In the genomic region with DNA sequence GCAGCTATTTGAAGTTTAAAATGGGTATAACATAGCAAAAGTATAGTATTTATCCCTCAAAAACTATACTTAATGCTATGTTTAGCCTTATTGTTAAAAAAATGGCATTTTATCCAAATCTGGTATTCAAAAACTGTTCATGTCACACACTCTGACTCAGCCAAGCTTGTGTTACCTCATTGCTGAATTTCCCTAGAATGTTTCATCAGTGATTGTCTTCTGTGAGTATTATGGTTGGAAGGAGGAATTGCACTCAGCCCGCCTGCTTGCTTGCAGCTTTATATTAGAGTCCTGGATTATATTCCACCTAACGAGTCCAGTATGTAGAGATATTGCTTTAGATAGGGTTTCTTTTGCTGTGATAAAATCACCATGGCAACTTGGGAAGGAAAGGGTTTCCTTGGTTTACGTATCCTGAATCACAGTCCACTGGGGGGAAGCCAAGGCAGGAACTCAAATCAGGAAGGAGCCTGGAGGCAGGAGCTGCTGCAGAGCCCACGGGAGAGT, we compare ENCODE assay signal across 19 mouse cellular contexts. TPM values are rescaled to one million over a fixed set of nuclear protein-coding genes. Genes with fewer than 3 reads are reported as not detected.
DNase-seq lines count a peak whose midpoint lies in the region; ATAC-seq and TF ChIP-seq lines count a peak whose summit lies in the region.
"Had no signal": no experiment of that assay in that cellular context is flagged by ENCODE, and none has a peak within 500 bp of the region (broad histone marks: within the 10 kb centered on the region; RNA-seq: fewer than 3 reads in every experiment).

No protein-coding gene starts in this region.

- no peak overlapping the region for H3K9ac ChIP-seq in heart, adult 2 months (ENCODE audit: low read depth, low read length)
- H3K9ac ChIP-seq in intestine, embryonic 16.5 days (ENCODE audit: low read depth, low read length), result no peak overlapping the region
- H3K9ac ChIP-seq: embryonic facial prominence, embryonic 15.5 days; forebrain, embryonic 15.5 days; heart, embryonic 13.5 days; hindbrain, embryonic 15.5 days had no signal

- DNase-seq in heart, adult 2 months, result no peak
- DNase-seq in heart, embryonic 10.5 days (ENCODE audit: low spot score), result no peak
- peak; percentile 39 for DNase-seq in 3134 (ENCODE audit: extremely low read depth, insufficient read length, low spot score)
- DNase-seq in R1 (ENCODE audit: low read depth, low spot score), result peak; percentile 32
- DNase-seq in cerebellum, postnatal 36 days, result no peak
- DNase-seq: adrenal gland, postnatal 14 days; cerebellum, adult 2 months; cerebellum, postnatal 10 days; embryo, embryonic 11 days; gastrocnemius, postnatal 14 days; heart, postnatal 36 days had no signal

- H3K79me2 ChIP-seq in heart, adult 2 months (replicated peaks; ENCODE audit: control insufficient read depth, insufficient read depth, low read length), result no peaks in the 10 kb centered on the region
- peaks cover 4% of the 10 kb centered on the region; the same call in 1 of the 2 replicates for H3K79me2 ChIP-seq in macrophage (ENCODE audit: inconsistent target)

- intact Hi-C loops in heart, adult 2 months (cut with DNase I), result no loop called here

- ATAC-seq in intestine, embryonic 16.5 days, result no peak
- ATAC-seq: forebrain, embryonic 15.5 days; inflammation-experienced regulatory T-cells, adult 6 months had no signal

- no peak overlapping the region for H3K27ac ChIP-seq in heart, adult 2 months
- no peak overlapping the region for H3K27ac ChIP-seq in heart, embryonic 10.5 days
- peak overlapping the region; percentile 17; the same call in 1 of the 2 replicates for H3K27ac ChIP-seq in macrophage
- no peak overlapping the region for H3K27ac ChIP-seq in intestine, embryonic 16.5 days (ENCODE audit: low read length)
- H3K27ac ChIP-seq: embryonic facial prominence, embryonic 15.5 days; forebrain, embryonic 15.5 days; heart, embryonic 13.5 days; hindbrain, embryonic 15.5 days had no signal

- TF ChIP-seq POLR2A in heart, adult 2 months (IDR thresholded peaks at IDR 0.05; ENCODE audit: insufficient read depth, low read depth, low read length), result no peak

- TF ChIP-seq CTCF in heart, adult 2 months (IDR thresholded peaks at IDR 0.05), result 0 out of 2 replicates have a peak, but pooled peaks have one; percentile 2

- no peaks in the 10 kb centered on the region for H3K9me3 ChIP-seq in heart, embryonic 10.5 days
- no peaks in the 10 kb centered on the region for H3K9me3 ChIP-seq in intestine, embryonic 16.5 days (ENCODE audit: control insufficient read depth, low read length)
- H3K9me3 ChIP-seq: embryonic facial prominence, embryonic 15.5 days; forebrain, embryonic 15.5 days; heart, embryonic 13.5 days; hindbrain, embryonic 15.5 days had no signal

- no peaks in the 10 kb centered on the region for H3K36me3 ChIP-seq in heart, adult 2 months (ENCODE audit: control insufficient read depth, insufficient read depth, low read length)
- no peaks in the 10 kb centered on the region for H3K36me3 ChIP-seq in heart, embryonic 10.5 days
- H3K36me3 ChIP-seq in macrophage (ENCODE audit: inconsistent target), result no peaks in the 10 kb centered on the region
- H3K36me3 ChIP-seq in intestine, embryonic 16.5 days (ENCODE audit: control insufficient read depth, insufficient read depth, low read length), result no peaks in the 10 kb centered on the region
- H3K36me3 ChIP-seq: embryonic facial prominence, embryonic 15.5 days; forebrain, embryonic 15.5 days; heart, embryonic 13.5 days; hindbrain, embryonic 15.5 days had no signal

- TF ChIP-seq EP300 in heart, adult 2 months (IDR thresholded peaks at IDR 0.05; ENCODE audit: insufficient read depth, low read depth, low read length), result no peak

- H3K4me1 ChIP-seq in heart, adult 2 months (ENCODE audit: control insufficient read depth, insufficient read depth, low read length), result no peaks in the 10 kb centered on the region
- 0 out of 2 replicates have a peak, but pooled peaks cover 9% of the 10 kb centered on the region for H3K4me1 ChIP-seq in heart, embryonic 10.5 days
- H3K4me1 ChIP-seq in intestine, embryonic 16.5 days (ENCODE audit: control insufficient read depth, insufficient read depth, low read length), result peaks cover 2% of the 10 kb centered on the region; the same call in 1 of the 2 replicates

- no peak overlapping the region for H3K4me3 ChIP-seq in heart, adult 2 months
- no peak overlapping the region for H3K4me3 ChIP-seq in heart, embryonic 10.5 days
- no peak overlapping the region for H3K4me3 ChIP-seq in macrophage (ENCODE audit: inconsistent target)
- H3K4me3 ChIP-seq in intestine, embryonic 16.5 days (ENCODE audit: low read length), result no peak overlapping the region
- H3K4me3 ChIP-seq: embryonic facial prominence, embryonic 15.5 days; forebrain, embryonic 15.5 days; heart, embryonic 13.5 days; hindbrain, embryonic 15.5 days had no signal

- WGBS in heart, adult 2 months, result 53% methylated on average over 4 of the region's 4 CpGs
- 59% methylated on average over 4 of the region's 4 CpGs for WGBS in heart, embryonic 10.5 days
- WGBS in macrophage (ENCODE audit: missing documents), result 68% methylated on average over 4 of the region's 4 CpGs
- WGBS in intestine, embryonic 16.5 days, result 65% methylated on average over 4 of the region's 4 CpGs

- H3K27me3 ChIP-seq in heart, adult 2 months (ENCODE audit: control insufficient read depth, insufficient read depth, low read length), result no peaks in the 10 kb centered on the region
- H3K27me3 ChIP-seq in heart, embryonic 10.5 days (ENCODE audit: insufficient read depth, poor library complexity, severe bottlenecking), result no peaks in the 10 kb centered on the region
- H3K27me3 ChIP-seq in intestine, embryonic 16.5 days (replicated peaks; ENCODE audit: control insufficient read depth, insufficient read depth, low read length), result no peaks in the 10 kb centered on the region
- H3K27me3 ChIP-seq: CH12.LX; embryonic facial prominence, embryonic 15.5 days; forebrain, embryonic 15.5 days; heart, embryonic 13.5 days; hindbrain, embryonic 15.5 days had no signal

- H3K4me2 ChIP-seq in intestine, embryonic 16.5 days (ENCODE audit: low read depth, low read length), result no peak overlapping the region
- H3K4me2 ChIP-seq: embryonic facial prominence, embryonic 15.5 days; forebrain, embryonic 15.5 days; heart, embryonic 13.5 days; hindbrain, embryonic 15.5 days had no signal

RNA-seq across cellular contexts. Expression of a gene that starts 3.7 kb away (rescaled TPM):
- total RNA-seq in heart, adult 2 months (2021), result 10 to 100 TPM; 14.6 to 16.1 TPM
- 21.5 and 30.3 TPM in 2 replicates for polyA plus RNA-seq in heart, adult 2 months (2012; rRNA removed)
- 9.0 and 10.9 TPM in 2 replicates for polyA plus RNA-seq in heart, embryonic 10.5 days (2016; fragmentation: Nextera tagmentation; extraction: Ambion mirVana)
- 100 to 1,000 TPM in 10 of 26 experiments, 10 to 100 TPM in 15, 1 to 10 TPM in 1; 7.6 to 206 (median 78.5) TPM for total RNA-seq in macrophage (2018; cell fraction: chromatin; rRNA removed)
- total RNA-seq in macrophage (2018; cell fraction: cytosol; rRNA removed), result 100 to 1,000 TPM in 13 of 26 experiments, 10 to 100 TPM in 13; 13.3 to 236 (median 98.4) TPM
- total RNA-seq in macrophage (2018; cell fraction: nucleus; rRNA removed), result 100 to 1,000 TPM in 13 of 26 experiments, 10 to 100 TPM in 13; 12.7 to 228 (median 94.3) TPM
- polyA plus RNA-seq in macrophage (2018), result 88.5 to 287 TPM (median 181 TPM) in 3 replicates
- 27.4 and 30.2 TPM in 2 replicates for polyA plus RNA-seq in intestine, embryonic 16.5 days (2015; fragmentation: Nextera tagmentation; extraction: Ambion mirVana)

Comparison
In these comparisons a context has a peak if more than half of its experiments do, and no peak if none do; other contexts are left out.
1. DNase-seq: peak in 3134 (single experiment) and R1 (single experiment); none in heart, adult 2 months (0 of 2), heart, embryonic 10.5 days (single experiment) and cerebellum, postnatal 36 days (0 of 2).